Mouse (Mus musculus) liver, adult (tissue): ENCODE measurements around the gene Mast3.

Experiments used
- GATA4 ChIP-seq: IDR thresholded peaks from 2 replicates; pipeline ENCODE4 v1.6.1; 2014; ENCODE audit warnings: mild to moderate bottlenecking, low read length; ENCODE audit not compliant: insufficient replicate concordance

The Mast3 gene

DNA sequence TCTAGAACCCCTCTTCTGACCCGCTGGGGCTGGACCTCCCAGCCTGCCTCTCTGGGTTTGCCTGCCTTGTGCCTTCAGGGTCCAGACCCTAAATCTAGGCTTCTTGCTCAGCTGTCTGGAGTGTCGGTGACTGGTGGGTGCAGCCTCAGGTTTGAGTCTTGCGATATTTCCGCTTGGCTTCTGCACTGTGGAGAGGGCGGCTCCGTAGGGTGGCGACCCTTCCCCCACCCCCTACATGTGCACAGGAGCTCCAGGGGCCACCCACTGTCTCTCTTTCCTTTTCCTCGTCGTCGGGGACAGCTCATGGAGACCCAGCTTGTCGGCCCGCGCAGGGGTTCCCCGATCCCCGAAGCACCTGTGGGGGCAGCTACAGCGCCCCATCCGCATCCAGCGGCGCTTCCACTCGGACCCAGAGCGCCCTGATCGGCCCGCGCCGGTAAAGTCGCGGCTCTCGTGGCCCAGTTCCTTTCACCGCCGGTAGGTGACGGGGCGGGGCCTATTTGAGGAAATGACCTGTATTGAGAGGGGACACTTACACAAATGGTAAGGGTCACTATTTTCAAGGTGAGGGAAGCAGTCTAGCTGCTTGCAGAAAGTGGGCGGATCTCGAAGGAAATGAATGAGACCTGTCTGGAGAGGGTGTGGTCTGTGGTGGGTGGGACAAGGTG lies 74.9 kb downstream of the Mast3 start:
- TF ChIP-seq GATA4 = no peak
